Mouse (Mus musculus): Measurements from ENCODE around the gene Cbln1. TPM values are rescaled to one million over a fixed set of nuclear protein-coding genes. Genes with fewer than 3 reads are reported as not detected.

The Cbln1 gene
- total RNA-seq, 2 experiments from 2014 or later: not detected

Other genes with a start within 250 kb of the Cbln1 start
- not detected for gene 4933402J07Rik, start 91.2 kb upstream of the Cbln1 start, total RNA-seq (2021)

Data from gastrocnemius, postnatal 36 days (tissue).